Mouse (Mus musculus) NIH3T3 (cell line): Measurements from ENCODE around the gene Xylt1.

ENCODE experiments used
- DNase-seq: peaks from one replicate; pipeline ENCODE4 v3.0.0-alpha.2; 2012; ENCODE audit warnings: low read depth

Xylt1 gene

DNA sequence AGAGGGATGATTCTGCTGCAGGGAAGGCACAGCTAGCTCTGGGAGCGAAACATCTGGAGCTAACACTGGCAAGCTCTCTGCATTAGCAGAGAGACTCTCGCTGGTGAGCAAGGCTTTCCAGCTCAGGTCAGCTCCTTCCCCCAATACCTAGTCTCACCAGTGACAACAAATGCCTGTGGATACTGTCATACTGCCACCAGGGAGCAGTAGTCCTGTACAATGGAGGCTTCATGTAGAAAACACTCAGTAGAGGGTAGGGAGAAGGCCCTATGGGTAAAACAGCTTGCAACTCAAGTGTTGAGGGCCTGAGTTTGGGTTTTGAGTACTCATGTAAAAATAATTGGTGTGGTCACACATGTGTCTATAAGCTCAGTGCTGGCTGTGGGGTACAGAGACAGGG is 185.3 kb downstream of the Xylt1 start:
- DNase-seq = no peak

DNA sequence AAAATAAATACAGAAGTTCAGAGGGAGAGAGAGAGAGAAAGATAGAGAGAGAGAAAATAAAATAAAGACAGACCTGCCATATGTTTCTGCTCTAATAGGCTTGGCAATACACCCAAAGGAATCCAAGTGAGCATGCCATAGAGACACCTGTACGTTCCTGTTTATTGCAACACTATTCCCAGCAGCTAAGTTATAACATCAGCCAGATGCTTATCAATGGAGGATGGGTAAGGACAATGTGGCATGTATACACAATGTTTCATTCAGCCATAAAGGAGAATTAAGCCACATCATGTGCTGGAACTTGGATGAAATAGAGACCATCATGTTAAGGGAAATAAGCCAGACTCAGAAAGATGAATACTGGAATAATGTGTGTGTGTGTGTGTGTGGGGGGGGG is 186.1 kb downstream of the Xylt1 start:
- no peak for DNase-seq

DNA sequence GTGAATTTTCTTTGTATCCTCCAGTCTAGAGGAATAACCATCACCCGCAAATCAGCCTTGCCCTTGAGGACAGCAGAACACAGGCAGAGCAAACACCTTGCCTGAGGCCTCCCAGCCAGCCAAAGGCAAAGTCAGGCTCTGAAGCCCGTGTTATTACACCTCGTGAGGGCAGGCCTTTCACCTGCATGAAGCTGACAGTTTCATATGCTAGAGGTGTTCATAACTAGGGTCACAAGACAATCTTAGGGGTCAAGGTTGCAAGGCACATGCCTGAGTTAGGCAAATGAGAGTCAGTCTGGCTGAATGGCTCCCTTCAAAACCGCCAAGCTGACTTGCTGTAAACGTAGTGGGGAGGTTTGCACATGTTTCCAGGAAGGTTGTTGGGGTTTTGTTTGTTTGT is 186.5 kb downstream of the Xylt1 start:
- DNase-seq = no peak

DNA sequence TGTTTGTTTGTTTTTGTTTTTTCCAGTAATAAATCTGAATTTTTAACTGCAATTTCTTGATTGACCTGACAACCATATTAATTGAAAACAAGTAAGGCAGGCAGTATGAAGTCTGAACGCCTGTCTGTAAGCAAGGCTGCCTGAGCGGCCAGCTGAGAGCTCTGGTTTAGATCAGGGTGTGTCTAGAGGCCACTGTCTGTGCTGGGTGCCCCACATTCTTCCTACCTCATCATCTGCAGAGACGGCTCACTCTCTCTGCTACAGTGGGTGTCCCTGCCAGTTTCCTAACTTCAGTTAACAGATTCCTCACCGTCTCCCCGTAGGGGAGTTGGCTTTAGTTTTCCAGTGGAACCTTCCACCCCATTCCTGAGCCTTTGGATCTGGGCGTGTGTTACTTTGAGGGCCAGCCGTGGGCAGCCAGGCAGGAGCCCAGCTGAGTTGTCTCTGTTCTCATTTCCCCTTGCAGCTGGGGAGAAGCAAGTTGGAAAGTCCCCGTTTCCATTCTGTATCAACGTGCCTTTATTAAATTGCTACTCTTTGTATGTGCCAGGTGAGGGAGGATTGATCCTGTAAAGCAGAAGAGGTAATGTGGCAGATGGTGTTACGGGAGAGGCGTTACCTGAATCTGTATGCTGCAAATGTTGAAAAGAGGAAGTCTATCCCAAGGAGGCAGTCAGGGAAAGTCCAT is 187.0 kb downstream of the Xylt1 start:
- DNase-seq = no peak

DNA sequence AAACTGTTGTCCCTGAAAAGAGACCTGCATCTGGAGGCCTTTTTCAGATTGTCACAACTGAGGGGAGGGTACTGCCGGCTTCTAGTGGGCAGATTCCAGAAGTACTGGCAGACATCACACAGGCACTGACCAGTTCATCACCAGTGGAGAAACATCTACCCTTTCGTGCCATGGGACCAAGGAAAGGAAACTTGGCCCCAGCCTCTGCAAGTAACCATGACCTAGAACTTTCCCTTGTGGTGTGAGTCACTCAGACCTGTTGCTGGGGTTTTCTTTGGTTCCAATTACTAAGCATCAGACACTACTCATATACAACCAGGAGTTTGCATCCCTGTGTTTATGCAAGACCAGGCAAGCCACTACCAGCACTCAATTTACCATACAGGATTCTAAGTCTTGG is 190.4 kb downstream of the Xylt1 start:
- DNase-seq = no peak

DNA sequence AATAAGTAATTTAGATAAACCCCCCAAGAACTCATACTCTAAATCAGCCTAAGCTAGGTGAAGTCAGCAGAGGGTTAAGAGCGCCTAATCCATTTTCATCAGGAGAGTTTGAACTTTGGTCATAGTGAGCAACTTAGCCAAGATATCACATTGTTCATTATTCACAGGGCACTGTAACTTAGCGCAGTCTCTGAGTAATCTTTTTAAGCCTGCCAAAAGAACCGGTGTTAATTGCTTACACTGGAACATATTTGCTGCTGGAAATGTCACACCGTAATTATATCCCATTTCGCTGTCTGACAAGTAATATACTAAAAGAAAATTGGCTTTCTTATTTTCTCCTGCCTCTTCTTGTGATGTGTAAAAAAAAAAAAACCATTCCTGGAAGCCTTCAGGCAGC is 190.9 kb downstream of the Xylt1 start:
- DNase-seq = no peak

DNA sequence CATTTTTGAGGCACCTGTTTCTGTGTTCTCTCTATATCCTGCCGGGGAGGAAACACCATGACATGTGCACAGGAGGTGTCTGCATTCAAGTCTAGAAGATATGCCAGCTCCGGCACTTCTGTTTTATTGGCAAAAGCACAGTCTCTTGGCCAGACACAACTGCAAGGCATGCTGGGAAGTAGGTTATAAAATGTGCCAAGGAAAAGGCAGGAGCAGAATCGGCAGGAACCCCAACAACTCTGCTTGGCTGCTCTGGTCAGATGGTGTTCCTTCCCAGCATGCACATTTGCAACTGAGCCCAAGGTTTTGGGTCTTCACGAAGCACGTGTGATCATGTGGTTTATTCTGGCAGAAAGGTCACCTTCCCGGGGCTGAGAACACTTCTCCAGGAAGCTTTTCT is 192.4 kb downstream of the Xylt1 start:
- DNase-seq = no peak

DNA sequence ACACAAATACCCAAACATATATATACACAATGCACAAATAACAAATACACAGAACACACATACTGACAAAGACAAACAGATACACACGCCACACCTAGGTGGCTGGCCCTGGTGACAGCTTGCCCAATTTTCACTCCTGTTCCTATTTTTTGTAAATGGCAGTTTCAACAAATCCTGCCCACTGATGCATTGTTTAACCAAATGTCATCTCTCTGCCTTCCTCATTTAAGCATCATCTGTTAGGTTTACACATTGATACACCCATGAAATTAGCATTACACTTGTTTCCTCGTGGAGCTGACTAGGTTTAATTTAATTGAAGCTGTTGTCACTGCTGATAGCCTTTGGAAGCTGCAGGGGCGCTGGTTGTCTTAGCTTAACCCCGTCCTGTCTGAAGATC is 194.6 kb downstream of the Xylt1 start:
- no peak for DNase-seq

DNA sequence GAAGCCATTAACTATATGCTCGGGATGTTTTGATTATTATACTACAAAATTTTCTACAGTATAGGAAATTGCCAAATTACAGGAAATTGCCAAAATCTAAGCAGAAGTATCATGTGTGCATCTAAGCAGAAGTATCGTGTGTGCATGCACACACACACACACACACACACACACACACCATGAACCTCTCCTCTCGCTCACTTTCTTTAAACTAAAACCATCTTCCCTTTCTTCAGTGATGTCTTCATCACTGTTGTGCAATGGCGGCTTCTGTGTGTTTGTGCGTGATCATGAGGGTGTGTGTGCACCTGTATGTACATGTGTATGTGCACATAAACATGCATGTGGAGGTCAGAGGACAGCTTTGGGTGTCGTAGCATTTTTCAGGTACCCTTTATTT is 196.3 kb downstream of the Xylt1 start:
- DNase-seq = no peak

DNA sequence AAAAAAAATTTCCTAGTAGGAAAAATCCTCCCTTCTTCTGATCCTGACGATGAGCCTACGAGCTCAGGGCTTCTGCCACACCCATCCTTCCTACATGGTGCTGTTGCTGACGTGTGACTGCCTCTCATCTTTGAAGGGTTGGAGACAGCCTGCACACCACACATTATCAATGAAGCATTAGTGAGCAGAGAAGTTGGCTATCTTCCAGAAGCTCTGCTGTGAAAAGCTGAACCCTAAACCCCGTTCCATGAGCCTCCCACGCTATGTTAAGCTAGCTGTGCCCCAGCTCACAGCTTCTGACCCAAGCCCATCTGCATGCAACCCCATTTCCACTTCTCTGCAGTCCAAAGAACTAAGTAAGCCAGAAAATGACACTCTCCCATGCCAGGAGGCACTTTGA is 204.4 kb downstream of the Xylt1 start:
- DNase-seq = no peak

DNA sequence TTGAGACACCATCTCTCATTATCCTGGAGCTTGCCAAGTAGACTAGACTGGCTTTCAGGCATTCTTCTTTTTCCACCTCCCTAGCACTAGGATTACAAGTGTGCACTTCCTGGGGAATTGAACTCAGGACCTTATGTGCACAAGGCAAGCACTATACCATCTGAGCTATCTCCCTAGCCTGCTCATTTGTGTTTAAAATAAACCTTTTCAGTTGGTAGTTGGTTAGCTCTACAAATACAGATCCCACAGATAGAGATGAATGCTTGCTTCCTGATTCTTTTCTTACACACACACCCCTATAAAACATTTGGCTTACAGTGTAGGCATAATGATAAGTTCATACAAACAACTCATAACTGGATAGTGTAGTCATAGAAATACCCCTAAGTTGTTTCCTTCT is 206.0 kb downstream of the Xylt1 start:
- no peak for DNase-seq

DNA sequence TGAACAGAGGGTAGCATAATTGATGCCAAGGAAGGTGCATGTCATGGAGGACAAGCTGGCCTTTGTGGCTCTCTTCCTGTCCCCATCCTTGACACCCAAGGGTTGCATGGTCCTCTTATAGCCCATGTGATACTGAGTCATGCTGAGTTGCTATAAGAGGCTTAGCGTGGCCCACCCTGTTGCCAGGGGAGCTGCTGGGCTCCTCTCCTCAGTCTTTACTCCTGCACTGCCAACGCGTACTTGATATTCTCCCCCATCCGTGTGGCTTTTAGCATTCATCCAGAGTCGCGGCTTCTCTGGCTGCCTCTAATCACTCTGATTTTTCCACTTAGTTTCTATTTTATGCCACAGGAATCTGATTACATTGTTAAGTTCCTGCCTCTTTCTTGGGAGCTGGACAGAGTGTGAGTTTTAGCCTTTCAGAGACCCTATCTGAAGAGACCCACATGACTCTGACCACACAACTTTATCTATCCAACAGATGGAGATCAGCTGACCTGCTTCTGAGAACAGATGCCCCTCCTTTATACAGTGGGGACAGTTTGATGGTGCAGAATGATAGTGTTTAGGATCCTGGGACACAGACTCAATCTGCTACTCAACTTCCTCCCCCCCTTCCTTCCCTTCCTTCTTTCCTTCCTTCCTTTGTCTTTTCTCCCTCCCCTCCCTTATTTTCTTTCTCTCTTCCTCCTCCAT is 206.6 kb downstream of the Xylt1 start:
- DNase-seq = no peak

DNA sequence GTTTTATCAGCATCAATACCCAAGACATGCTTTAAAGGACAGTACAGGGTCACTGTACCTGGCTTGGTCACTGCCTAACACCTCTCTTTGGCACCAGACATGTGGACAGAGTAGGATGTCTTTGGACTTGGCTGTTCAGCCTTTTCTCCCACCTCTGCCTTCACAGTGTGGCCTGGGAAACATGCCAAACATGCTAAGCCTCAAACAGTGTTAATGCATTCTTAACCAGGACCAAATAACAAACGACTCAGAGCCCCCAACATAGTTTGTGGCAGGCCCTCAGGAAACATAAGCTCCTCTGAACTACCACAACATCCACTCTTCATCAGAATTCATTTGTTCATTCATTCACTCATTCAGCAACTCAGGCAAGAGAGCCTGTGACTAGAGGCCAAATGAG is 207.6 kb downstream of the Xylt1 start:
- no peak for DNase-seq

DNA sequence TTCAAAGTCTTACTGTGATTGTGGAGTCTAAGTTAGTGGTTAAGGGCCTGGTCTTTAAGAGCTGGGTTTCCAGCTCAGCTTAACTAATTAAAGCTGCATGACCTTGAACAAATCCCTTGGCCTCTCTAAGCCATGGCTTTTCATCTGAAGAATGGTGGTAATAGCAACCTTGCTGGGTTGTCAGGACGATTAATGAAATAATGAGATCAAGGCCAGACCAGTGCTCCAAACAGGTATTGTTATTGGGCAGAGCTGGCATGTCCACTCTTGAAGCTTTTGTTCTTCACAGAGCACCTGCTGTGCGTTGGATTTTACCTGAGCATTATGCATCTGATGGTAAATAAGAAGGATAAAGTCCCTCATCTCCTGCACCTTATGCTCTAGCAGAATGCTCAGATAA is 208.6 kb downstream of the Xylt1 start:
- DNase-seq = no peak

DNA sequence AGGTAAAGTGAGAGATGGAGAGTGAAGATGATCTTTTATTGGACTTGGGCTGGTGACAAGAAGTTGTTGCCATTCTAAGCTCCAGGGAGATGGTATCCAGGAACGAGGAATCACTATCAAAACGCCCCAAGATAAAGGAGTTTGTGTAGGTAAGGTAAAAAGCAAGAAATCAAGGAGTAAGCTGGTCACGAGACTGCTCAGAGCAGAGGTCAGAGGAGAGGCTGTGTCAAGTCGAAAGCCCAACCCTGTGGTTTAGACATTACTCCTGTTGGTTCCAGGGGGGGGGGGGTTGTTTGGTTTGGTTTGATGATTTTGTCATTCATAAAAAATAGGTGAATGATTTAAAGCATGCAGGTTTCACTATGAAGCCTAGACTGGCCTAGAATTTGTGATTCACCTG is 209.0 kb downstream of the Xylt1 start:
- DNase-seq = no peak

DNA sequence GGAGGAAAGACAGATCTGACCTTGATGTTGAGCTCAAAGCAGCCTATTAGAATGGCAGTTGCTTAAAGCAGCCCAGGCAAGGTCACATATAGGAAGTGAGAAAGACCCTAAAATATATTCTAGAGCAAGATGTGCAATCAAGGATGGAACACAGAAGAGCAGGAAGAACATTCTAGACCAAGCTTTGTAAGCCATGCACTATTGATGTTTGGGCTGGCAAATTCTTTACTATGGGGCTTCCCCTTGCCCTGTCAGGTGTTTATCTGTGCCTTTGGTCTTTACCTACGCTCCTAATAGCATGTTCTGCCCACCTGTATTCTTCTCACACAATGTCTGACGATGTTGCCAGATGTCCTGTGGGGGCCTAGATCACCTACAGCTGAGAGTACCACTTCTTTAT is 213.4 kb downstream of the Xylt1 start:
- no peak for DNase-seq

DNA sequence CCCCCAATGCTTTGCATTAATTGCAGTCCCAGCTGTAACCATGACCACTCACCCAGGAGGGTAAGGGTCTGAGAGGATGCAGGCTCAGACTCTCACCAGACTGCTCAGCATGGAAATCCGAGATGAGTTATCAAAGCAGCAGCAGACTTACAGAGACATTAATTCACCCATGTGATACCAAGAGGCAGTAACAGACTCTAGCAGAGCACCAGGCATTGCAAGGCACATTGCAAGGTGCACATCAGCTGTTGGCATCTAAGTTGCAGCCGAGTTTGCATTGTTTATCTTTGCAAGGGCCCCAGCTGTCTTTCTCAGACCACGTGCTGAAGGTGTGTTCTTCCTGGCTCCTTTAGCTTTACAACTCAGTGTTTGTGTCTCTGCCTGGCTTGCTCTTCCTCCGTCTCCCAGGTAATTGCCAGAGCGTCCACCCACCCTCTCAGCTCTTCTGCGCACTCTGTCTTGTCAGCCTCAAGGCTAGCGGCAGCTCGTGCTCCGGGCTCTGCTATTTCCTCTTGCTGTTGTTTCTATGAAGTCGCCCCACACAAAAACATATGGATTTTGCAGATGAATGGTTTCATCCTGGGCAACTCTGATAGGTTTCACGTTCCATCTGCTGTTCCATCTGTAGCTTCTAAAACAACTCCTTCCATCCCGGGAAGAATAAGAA is 214.4 kb downstream of the Xylt1 start:
- no peak for DNase-seq

DNA sequence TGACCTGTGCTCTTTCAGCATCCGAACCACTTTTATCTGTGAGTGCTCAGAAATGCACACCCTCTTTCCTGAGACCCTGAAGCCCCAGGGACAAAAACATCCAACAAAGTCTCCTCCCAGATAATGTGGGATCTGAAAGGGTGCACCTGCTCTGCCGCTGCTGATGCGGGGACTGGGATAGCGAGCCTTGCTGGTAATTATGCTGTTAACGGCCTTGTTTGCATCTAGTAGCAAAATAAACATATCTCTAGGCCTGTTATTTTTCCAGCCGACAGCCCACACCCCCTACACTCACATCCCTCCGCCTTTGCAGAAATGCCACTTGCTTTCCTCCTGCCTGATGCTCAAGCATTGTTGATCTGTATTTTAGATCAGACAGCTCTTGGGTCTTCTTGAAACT is 219.7 kb downstream of the Xylt1 start:
- no peak for DNase-seq

DNA sequence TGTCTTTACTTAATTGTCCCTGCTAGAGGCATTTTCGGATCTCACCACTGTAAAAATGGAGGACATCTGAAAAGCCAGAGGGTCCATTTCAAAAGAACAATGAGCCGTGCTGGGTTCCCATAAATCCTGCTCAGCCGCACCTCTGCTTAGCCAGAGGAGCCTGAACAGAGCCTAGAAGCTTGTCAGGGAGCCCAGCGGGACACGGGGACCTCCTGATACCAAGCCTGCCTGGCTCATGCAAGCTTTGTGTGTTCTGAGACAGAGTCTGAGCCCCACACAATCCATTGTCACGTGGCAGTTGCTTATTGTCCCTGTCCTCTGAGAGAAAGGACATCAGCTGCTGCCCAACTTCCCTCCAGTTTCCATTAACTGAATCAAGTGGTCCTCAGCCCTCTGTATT is 229.7 kb downstream of the Xylt1 start:
- no peak for DNase-seq

DNA sequence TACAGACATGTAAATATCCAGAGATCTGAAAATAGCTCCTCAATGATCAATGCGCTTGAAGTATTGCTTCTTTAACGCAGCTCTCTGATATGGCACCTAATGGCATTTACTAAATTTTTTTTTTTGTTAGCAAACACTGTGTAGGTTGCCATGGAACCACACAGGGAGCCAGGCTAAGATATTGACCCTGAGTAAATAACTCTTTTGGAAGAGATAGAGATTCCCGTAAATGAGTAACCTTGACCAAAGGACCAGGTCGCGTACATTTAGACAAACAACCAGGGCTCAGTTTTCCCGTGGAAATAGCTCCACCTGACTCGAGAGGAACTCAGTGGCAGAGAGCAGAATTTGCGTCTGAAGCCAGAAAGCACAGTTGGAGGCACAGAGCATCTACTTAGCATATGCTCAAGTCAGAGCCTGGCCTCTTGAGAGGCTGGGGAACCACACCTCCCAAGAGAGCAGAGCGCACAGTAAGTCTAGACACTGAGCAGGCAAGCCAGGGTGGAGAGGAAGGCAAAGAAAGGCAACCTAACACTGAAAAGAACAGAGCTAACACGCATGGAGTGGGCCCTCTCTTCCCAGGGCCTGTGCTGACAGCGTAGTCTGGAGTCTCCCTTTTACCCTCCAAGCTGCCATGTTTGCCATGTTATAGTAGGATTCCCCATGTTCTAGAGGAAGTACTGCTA is 232.2 kb downstream of the Xylt1 start:
- no peak for DNase-seq

DNA sequence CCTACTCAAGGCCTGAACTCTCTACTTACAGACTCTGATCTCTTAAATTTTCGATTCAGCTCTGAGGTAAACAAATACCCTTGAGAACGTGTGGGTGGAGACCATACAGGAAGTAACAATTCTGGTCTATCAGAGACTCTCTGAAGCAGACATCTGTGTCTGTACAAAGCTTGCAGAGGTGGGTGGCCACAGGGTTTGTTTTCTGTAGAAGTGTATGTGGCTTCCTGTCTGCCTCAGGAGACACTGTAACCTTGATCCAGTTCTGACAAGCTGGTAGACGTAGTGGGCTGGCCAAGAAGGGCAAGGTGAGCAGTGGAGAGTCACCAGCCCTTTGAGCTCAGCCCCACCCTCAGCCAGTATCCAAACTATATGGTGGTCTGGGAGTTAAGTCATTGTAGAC is 233.0 kb downstream of the Xylt1 start:
- DNase-seq = no peak

DNA sequence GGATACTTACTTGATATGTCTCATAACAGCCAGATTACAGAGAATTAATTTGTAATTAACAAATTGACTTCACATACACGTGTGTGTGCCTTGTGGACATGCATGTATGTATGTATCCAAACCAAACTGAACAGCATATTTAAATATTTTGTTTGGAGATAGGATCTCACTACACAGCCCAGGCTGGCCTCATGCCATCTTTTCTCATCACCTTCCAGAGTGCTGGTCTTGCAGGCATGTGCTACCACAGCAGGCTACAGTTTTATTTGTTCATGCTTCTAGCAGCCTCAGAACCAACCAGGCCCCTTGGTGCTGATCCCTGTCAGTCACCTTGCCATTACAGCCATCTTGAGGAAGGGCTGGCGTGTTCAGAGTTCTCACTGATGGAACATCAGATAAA is 233.6 kb downstream of the Xylt1 start:
- no peak for DNase-seq

DNA sequence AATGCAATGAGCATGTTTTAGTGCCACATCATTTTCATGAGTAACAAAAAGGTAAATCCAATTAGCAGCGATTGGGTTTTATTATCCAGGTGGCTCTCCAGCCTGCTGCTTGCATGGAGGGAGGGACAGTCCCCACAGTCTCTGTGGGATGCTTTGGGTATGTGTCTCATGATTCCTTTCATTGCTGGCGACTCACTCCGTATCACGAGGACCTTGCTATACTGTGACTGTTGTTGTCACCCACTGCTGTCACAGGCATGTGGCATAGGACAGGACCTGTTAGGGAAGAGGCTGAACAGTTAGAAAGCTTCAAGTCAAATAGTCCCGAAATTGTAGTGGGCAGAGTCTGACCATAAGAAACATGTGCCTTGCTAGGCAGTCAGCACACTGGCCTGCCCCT is 234.1 kb downstream of the Xylt1 start:
- no peak for DNase-seq
